Mouse (Mus musculus) lung, postnatal 0 days (tissue): Measurements from ENCODE around the gene Slc6a4.

Experiments
- CTCF ChIP-seq: IDR thresholded peaks from 2 replicates; pipeline ENCODE4 v1.5.1; 2016; ENCODE audit warnings: antibody characterized with exemption, mild to moderate bottlenecking
- EP300 ChIP-seq: IDR thresholded peaks from 2 replicates; pipeline ENCODE4 v1.6.1; 2016; ENCODE audit warnings: antibody characterized with exemption, mild to moderate bottlenecking, control low read depth

DNA sequence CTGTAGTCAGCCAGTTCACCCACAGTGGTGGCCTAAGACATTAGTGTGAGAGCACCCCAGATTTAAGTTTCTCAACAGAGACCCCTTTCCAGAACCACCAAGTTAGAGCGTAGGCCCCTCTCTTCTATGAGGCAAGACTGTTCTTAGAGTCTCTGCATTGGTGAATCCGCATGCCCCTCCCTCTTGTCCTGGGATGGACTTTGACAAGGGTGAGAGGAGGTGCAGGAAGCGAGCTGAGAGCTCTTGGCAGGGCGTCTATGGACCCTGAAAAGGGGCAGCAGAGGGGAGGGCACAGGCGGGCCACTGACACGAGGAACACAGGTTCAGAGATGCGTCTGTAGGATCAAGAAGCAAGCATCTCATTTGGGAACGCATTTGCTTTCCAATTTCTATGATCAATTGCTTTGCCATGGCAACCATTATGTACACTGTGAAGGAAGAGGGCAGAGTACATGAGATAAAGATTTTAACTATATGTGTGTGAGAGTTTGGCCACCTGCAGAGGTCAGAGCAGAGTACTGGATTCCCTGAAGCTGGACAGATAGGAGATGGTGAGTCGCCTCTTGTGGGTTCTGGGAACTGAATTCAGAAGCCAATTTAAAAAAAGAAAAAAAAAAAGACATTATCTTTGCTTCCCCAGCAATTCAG is 23.5 kb downstream of the Slc6a4 start:
- TF ChIP-seq CTCF (no peak), EP300 (no peak)
